Mouse (Mus musculus) T-helper 2 cell (primary cell): Measurements from ENCODE around the gene Dnal4.
"Not testable (repeated sequence)": the region's sequence is repeated elsewhere in the genome, so short reads cannot be mapped to it uniquely, and the experiment has no call there.

Source experiments
- in situ Hi-C: fragments of 300-600 bp; cut with MboI, MseI; formaldehyde crosslinking; loops from one replicate; pipeline ENCODE4 v1.15.1; 2025; ENCODE audit warnings: high pct_unique_total_duplicates

Gene Dnal4

DNA sequence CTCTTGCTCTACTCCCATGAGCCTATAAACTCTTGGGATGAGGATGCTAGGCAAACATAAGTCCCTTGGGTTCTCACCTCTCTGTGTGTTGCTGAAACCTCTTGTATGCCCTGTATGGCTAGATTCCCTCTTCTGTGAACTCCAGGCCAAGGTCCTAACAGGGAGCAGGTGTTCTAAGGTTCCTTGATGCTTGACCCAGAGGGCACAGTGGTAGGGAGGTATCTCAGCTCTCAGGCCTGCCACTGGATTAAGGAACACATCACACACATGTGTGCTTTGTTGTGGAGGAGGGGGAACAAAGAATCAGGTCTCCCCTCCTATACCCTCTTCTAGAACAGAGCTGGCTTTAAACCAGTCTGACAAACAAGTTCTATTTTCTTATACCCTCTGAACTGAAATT is at the start of gene Dnal4:
Gene Dnal4 (minus strand): TSS at position 101 of the 400 bp plus-strand sequence.
- in situ Hi-C loops = no loop called here

DNA sequence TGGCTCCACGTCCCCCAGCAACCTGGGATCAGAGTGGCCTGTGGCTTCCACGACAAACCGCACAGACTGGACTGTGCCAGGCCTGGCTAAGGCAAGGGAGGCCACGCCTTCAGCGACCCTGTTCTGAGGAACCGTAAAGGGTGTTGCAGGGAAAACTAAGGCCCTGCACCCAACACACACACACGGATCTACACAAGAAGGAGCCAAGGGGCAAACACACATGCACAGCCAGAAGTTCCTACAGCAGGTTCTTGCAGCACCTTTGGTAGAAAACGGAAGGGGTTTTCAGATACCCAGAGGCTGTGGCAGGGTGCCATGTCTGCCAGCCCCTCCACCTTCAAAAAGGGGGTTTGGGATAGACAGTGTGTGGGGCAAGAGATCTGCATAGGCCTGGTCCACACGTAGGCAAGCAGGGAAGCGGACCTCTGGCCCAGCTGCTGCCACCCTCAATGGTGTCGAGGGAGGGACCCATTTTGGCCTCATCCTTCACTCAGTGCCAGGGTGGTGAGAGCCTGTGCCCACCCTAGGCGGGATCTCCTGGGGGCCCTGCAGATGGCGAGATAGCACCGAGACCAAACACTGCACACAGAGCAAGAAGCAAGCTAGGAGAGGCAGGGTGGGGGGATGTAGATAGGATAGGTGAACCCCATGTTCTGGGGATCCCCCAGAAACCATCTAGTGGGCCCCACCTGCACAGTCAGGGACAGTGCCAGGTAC is 49.6 kb upstream of the Dnal4 start:
- in situ Hi-C loops = no loop called here

GRCm38 (mm10) chr15:79826221-79826935 is 48.7 kb upstream of the Dnal4 start:
- in situ Hi-C loops = no loop called here

DNA sequence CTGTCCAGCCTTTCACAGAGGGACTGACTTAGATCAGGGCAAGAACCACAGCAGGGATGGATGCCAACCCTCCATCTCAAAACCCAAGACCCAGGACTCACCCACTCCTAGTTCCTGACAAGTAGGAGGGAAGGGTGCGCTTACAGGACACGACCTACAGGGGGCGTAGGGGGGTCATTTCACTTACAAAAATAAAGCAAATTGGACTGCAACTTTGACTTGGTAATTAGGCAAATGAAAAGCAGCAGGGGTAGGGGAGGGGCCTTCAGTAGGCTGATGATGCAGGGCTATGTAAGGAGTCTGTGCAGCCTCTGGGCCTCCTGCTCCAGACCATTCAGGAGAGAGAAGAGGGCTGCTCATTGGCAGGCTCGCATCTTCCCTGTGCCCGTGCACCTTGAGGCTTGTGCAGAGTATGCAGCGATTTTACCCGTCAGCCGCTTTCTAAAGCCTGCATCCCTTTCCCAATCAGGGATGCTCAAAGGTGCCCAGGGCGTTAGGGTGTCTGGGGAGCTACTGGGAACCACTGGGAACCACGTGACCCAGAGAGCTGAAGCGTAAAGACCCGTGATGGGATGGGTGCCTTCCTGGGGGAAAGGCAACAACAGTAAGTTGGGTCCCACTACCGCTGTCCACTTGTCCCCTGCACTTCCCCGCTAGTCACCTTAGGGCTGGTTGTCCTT is 47.6 kb upstream of the Dnal4 start:
- in situ Hi-C loops = no loop called here

- in situ Hi-C loops = no loop called here
These were observed 46.1 kb upstream of the Dnal4 start for GRCm38 (mm10) chr15:79823588-79824280.

- in situ Hi-C loops = no loop called here
These were observed 44.9 kb upstream of the Dnal4 start for GRCm38 (mm10) chr15:79822265-79823199.

DNA sequence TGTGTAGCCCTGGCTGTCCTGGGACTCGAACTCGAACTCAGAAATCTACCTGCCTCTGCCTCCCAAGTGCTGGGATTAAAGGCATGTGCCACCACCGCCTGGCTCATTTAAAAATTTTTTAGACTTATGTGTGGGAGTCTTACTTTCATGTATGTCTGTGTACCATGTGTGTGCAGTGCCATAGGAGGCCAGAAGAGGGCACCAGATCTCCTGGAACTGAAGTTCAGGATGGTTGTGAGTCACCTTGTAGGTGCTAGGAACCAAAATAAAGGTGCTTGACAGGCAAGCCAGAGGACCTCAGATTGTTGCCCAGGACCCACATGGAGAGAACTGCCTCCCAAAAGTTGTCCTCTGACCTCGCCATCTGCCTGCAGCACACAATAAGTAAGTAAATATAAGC is 40.7 kb upstream of the Dnal4 start:
- in situ Hi-C loops = no loop called here

DNA sequence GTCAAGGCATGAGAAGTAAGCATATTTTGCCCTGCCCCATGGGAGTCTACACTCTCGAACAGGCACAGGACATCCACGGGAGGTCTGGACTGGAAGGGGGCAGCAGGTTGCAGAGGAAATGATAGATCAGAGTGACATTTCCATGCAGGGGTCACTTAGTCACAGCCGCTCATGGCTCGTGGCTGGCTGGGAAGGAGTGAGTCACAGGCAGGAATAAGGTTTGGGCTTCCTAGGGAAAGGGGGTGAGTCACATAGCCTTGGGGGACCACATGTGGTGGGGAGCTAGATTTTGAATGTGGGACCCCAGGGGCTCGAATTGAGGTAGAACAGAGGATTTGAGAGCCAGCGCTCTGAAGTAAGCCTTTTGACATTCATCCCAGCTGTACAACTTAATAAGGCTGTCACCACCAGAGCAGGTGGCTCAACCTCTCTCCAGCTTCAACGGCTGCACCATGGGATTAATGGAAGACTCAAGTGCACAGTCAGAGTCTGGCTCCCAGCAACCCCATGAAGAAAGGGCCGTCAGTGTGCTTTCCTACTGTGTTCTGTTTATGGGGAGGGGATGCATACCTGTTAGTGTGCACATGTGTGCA is 36.1 kb upstream of the Dnal4 start:
- in situ Hi-C loops = no loop called here

- in situ Hi-C loops = not testable (repeated sequence)
These were observed 35.2 kb upstream of the Dnal4 start for GRCm38 (mm10) chr15:79812840-79813239.

DNA sequence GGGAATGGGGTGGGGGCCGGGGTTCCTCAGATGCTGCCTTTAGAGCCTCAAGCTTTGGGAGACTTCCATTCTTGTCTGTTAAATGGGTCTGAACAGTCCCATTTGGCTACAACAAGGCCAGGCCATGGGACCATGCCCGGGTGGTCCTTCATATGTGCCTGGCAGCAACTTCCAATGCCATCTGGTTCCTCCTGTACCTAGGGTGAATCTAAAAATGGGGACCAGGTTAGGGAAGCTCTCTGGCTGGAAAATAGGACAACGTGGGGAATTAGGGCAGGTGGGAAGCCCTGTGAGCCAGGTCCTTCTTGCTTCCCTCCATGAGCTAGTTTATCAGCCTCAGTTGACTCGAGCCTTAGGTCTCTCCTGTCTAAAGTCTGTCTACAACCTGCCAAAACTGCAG is 33.3 kb upstream of the Dnal4 start:
- in situ Hi-C loops = no loop called here

GRCm38 (mm10) chr15:79810061-79810460 is 32.4 kb upstream of the Dnal4 start:
- in situ Hi-C loops = no loop called here

DNA sequence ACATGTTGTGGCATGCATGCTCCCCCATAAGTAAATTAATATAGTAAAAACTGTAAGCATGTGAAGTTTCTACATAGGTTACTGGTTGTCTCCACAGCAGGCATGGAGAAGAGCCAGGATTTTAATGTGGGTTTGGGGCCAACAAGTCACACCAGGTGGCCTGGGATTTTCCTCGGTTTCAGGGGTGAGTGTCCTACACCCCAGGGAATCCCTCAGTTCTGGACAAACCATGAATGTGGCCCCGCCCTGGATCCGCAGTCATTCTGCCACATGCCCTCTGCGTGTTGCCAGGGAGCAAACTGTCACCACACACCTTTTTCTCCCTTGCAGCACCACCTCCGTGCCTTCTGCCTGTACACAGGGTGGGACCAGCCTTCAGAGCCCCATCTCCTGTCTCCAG is 31.0 kb upstream of the Dnal4 start:
- in situ Hi-C loops = loop anchor here (5.0 kb wide), 1 partner anchor 46 kb away; no protein-coding TSS in a partner anchor

GRCm38 (mm10) chr15:79808114-79808513 is 30.5 kb upstream of the Dnal4 start:
- in situ Hi-C loops = loop anchor here (5.0 kb wide), 1 partner anchor 46 kb away; no protein-coding TSS in a partner anchor

DNA sequence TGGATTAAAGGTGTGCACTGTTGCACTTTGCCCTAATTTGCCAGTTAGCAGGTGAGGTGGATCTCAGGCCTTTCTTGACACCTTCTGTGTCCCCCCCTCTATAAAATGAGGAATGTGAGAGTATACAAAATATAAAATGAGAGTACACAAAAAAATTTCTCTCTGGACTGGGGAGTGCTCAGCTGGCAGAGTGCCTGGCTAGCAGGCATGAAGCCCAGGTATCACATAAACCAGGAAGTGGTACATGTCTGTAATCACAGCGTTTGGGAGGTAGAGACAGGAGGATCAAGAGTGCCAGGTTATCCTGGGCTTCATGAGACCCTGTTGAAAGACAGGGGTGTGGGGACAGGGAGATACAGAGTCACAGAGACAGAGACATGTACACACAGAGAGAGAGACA is 29.4 kb upstream of the Dnal4 start:
- in situ Hi-C loops = loop anchor here (5.0 kb wide), 1 partner anchor 45 kb away; no protein-coding TSS in a partner anchor

- in situ Hi-C loops = loop anchor here (5.0 kb wide), 1 partner anchor 43 kb away; no protein-coding TSS in a partner anchor
These were observed 27.6 kb upstream of the Dnal4 start for GRCm38 (mm10) chr15:79805246-79805645.

DNA sequence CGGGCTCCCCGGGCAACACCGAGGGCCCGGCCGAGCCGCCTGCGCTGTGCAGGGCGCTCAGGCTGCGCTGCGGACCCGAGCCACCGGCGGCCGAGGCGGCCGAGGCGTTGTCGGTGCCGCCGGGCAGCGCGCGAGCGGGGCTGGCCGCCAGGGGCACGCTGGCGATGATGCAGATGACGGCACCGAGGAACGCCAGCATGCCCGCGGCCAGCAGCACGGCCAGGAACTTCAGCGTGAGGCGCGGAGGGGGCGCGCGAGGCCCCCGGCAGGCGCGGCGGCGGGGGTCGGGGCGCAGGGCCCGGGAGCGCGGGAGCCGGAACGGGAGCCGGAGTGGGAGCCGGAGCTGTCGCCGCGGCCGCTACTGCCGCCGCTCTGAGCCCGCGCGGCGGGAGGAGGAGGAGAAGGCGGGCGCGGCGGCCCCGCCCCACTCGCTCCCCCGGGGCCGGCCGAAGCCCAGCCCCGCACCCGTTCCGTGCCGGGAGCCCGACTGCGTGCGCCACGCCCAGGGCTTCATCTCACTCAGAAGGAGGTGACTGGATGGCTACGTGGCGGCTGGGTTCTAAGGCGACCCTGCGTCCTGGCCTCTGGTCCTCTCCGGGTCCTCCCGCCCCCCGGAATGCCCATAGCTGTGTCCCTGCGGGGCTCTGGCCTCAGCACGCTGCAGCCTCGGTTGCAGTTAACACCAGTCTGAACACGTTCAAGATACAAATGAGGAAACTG is 26.9 kb upstream of the Dnal4 start, which contains the start of gene Nptxr:
Gene Nptxr (minus strand): TSS at position 415 of the 720 bp plus-strand sequence.
- in situ Hi-C loops = loop anchor here (5.0 kb wide), 1 partner anchor 42 kb away; no protein-coding TSS in a partner anchor

GRCm38 (mm10) chr15:79803533-79804351 is 26.1 kb upstream of the Dnal4 start:
- in situ Hi-C loops = no loop called here

DNA sequence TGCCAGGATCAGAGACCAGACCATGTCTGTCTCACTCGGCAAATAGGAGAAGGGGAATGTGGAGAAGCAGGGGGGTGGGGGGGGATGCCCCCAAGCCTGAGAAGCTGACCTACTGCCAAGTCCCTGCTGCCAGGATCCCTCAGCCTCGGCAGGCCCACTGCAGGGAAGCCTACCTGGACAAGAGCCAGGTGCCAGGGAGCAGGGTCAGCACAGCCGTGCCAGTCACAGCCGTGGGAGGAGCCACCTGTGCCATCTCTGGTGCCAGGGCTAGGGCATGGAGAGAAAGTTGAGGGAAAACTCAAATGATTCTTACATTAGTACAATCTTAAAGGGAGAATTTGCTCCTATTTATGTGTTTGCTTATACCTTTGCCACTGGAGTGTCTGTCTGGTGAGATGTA is 24.7 kb upstream of the Dnal4 start:
- in situ Hi-C loops = no loop called here

GRCm38 (mm10) chr15:79801646-79802045 is 24.0 kb upstream of the Dnal4 start:
- in situ Hi-C loops = no loop called here
